Mouse (Mus musculus) erythroblast, adult 5-6 weeks (primary cell): ENCODE measurements around the gene Tmco1. TPM values are rescaled to one million over a fixed set of nuclear protein-coding genes. Genes with fewer than 3 reads are reported as not detected.

Experiments
- ATAC-seq: replicated peaks from 2 replicates; pipeline ENCODE4 v1.8.0; 2016; ENCODE audit warnings: moderate number of reproducible peaks, mild to moderate bottlenecking, moderate TSS enrichment, inconsistent platforms; ENCODE audit not compliant: poor library complexity, low FRiP score, severe bottlenecking
- total RNA-seq, 2 experiments: library from RNA; stranded (forward) in 1 of 2; stranded (reverse) in 1 of 2; fragments of 150-400 nt in 1 of 2; fragments of 200-764, 138-1000 nt in 1 of 2; gene quantifications; 2 replicates each; pipeline versions ENCODE4 v1.2.3 to v1.2.4; 2015 to 2017; ENCODE audit warnings: low replicate concordance in 2 of 2

Tmco1 gene
- total RNA-seq, 2 experiments from 2014 or later = 49.7 to 70.1 TPM

DNA sequence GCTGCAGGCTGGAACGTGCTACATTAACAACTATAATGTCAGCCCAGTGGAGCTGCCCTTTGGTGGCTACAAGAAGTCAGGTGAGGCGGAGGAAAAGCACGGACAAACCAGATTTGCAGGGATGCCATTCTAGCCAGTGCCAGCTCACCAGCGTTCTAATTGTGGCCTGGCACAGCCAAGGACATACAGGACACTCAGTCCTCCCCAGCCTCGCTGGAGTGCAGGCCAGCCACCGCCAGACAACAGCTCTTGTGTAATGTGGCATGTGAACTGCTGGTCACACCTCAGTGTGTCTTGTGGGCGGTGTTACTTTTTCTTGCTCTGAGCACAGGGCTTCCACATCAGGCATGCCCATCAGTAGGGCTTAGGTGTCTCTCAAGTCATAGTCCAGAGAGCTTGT lies 57.6 kb downstream of the Tmco1 start:
- no peak for ATAC-seq

DNA sequence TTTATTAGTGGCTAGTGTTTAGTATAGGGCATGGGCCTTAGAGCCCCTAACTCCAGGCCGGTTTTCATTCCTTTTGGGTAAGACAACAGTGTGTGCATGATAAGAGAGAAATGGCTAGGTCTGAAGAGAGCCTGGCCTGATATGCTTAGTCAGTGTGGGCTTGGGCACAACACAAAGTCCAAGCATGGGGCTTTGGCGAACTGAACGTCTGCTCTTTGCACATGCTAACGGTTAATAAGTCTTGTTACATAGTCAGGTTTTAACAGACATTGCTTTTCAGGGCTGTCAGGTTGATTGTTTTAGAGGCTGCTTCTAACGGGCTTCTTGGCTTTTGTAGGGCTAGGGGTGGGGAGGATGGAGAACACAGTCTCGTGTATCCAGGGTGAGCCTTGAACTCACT lies 58.4 kb downstream of the Tmco1 start:
- no peak for ATAC-seq

GRCm38 (mm10) chr1:167368018-167368417 lies 59.8 kb downstream of the Tmco1 start:
- peak; percentile 23; the same call in 1 of the 2 replicates for ATAC-seq

GRCm38 (mm10) chr1:167368513-167368912 lies 60.3 kb downstream of the Tmco1 start:
- ATAC-seq = peak; percentile 90

DNA sequence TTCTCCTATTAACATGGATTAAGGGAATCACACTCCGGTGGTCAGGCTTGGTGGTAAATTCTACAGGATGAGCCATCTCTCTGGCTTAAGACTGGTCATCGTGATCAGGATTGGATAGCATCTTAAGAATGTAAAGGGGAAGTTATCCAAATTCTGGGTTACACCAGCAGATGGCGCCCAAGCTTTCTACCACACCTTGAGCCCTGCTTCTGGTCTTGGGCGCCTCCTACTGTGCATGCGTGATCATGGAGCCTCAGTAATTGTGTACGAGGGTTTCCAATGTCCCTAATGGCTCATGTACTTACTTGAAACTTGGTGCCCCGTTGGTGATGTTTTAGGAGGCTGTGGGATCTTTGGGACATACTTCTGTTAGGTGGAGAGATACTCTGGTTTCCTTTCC lies 61.7 kb downstream of the Tmco1 start:
- peak; percentile 76 for ATAC-seq

DNA sequence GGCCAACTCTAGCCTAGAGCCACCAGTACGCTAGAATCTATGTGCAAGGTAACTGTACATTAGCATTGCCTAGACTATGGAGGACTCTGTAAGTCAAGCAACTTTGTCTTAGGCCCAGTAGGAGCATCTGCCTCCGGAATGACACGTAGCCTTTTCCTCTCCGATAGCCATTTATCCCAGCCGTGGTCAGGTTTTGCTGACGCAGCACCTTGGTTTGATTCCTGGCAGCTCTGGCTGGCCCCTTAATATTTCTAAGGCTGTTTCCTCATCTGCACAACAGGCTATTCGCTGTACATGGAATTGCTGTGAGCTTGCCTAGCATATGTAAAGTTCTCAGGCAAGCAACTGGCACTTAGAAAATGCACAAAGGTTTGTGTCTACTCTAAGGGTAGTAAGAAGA lies 64.6 kb downstream of the Tmco1 start:
- ATAC-seq = no peak

- peak; percentile 76 for ATAC-seq
Measured at GRCm38 (mm10) chr1:167374003-167374784, 66.0 kb downstream of the Tmco1 start.

GRCm38 (mm10) chr1:167374942-167375341 lies 66.8 kb downstream of the Tmco1 start:
- ATAC-seq = no peak

DNA sequence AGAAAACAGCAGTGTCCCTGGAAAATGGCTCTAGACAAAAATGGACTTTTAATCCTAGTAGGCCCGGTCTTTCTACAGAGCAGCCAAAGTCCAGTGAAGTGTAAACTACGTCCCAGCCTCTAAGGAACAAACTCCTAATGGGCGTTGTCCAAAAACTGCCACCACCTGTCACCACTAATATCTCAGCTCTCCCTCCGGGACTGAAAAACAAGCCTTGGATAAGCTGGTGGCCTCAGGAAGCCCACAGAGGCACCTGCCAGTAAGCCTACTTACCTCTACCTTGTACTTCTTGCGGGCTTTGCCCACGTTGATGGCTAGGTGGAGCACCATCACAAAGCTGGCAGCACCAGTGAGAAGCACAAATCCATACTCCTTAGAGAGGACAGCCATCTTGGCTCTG lies 69.8 kb downstream of the Tmco1 start:
- ATAC-seq = no peak

DNA sequence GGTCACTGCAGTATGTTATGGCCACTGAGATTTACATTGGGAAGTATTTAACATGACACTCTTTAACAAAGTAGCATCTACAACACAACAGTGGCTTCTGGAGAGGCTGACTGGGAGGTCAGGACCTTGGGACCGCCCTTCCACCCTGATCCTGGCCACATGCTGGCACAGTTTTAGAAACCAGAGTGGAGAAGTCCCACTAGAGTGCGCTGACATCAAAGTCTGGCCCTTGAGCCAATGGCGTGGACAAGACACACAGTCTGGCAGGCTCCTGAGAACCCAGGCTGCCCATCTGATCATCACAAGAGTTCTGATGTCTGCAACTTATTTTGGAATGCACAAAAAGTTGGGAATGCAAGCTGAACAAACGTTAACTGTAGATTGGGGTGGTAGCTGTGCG lies 71.6 kb downstream of the Tmco1 start:
- no peak for ATAC-seq

- ATAC-seq = no peak
Measured at GRCm38 (mm10) chr1:167380223-167380622, 72.0 kb downstream of the Tmco1 start.

- no peak for ATAC-seq
Measured at GRCm38 (mm10) chr1:167381050-167382015, 73.2 kb downstream of the Tmco1 start.

GRCm38 (mm10) chr1:167382316-167382715 lies 74.1 kb downstream of the Tmco1 start:
- no peak for ATAC-seq

- ATAC-seq = no peak
Measured at GRCm38 (mm10) chr1:167382763-167383162, 74.6 kb downstream of the Tmco1 start.

- ATAC-seq = no peak
Measured at GRCm38 (mm10) chr1:167383178-167383577, 75.0 kb downstream of the Tmco1 start.

Other genes with a start within 250 kb of the Tmco1 start
- gene Uck2, start 23.1 kb upstream of the Tmco1 start, total RNA-seq (2015; ENCODE audit: low replicate concordance) = 74.2 and 79.4 TPM in 2 replicates
- gene Uck2, start 23.1 kb upstream of the Tmco1 start, total RNA-seq (2017; ENCODE audit: low replicate concordance) = 9.5 and 26.7 TPM in 2 replicates
- gene Aldh9a1, start 41.6 kb downstream of the Tmco1 start, total RNA-seq (2015; ENCODE audit: low replicate concordance) = 4.6 and 9.2 TPM in 2 replicates
- gene Aldh9a1, start 41.6 kb downstream of the Tmco1 start, total RNA-seq (2017; ENCODE audit: low replicate concordance) = 11.1 and 11.6 TPM in 2 replicates
- 84.0 and 95.1 TPM in 2 replicates for gene Mgst3, start 85.5 kb downstream of the Tmco1 start, total RNA-seq (2015; ENCODE audit: low replicate concordance)
- 132 and 152 TPM in 2 replicates for gene Mgst3, start 85.5 kb downstream of the Tmco1 start, total RNA-seq (2017; ENCODE audit: low replicate concordance)
- gene Lrrc52, start 158.4 kb downstream of the Tmco1 start, total RNA-seq (2015; ENCODE audit: low replicate concordance) = not detected in 2 replicates
- not detected in 2 replicates for gene Lrrc52, start 158.4 kb downstream of the Tmco1 start, total RNA-seq (2017; ENCODE audit: low replicate concordance)